Mouse (Mus musculus): ENCODE measurements at regions not wholly inside any gene's neighbourhood (a gene's known extent, or its start where the extent isn't known, plus 50 kb on each side); places are given as distances from the start of the nearest gene placed in this dataset.
"Not testable (repeated sequence)": the region's sequence is repeated elsewhere in the genome, so short reads cannot be mapped to it uniquely, and the experiment has no call there.

GRCm38 (mm10) chr11:16602947-16603346 is 94.7 kb upstream of the Sec61g start:
- Histone ChIP-seq H3K4me3 (ENCODE audit: insufficient read depth, low read depth, low read length) (no peak overlapping the region), H3K27ac (ENCODE audit: insufficient read depth, low read depth, low read length) (no peak overlapping the region), H3K4me1 (ENCODE audit: control insufficient read depth, insufficient read depth, low read length) (no peaks in the 10 kb centered on the region)
- WGBS: 86% methylated on average over 3 of the region's 3 CpGs
- TF ChIP-seq CTCF (IDR thresholded peaks at IDR 0.05; ENCODE audit: insufficient read depth, low read depth, low read length) (no peak), POLR2A (IDR thresholded peaks at IDR 0.05; ENCODE audit: insufficient read depth, low read depth, low read length) (no peak)

- no peak overlapping the region for H3K27ac ChIP-seq (ENCODE audit: insufficient read depth, low read depth, low read length)
- H3K4me1 ChIP-seq (ENCODE audit: control insufficient read depth, insufficient read depth, low read length): no peaks in the 10 kb centered on the region
- no peak for TF ChIP-seq POLR2A (IDR thresholded peaks at IDR 0.05; ENCODE audit: insufficient read depth, low read depth, low read length)
- TF ChIP-seq CTCF (IDR thresholded peaks at IDR 0.05; ENCODE audit: insufficient read depth, low read depth, low read length): no peak
- 77% methylated on average over 7 of the region's 7 CpGs for WGBS
- no peak overlapping the region for H3K4me3 ChIP-seq (ENCODE audit: insufficient read depth, low read depth, low read length)
Measured at GRCm38 (mm10) chr11:16606435-16607214, 98.3 kb upstream of the Sec61g start.

DNA sequence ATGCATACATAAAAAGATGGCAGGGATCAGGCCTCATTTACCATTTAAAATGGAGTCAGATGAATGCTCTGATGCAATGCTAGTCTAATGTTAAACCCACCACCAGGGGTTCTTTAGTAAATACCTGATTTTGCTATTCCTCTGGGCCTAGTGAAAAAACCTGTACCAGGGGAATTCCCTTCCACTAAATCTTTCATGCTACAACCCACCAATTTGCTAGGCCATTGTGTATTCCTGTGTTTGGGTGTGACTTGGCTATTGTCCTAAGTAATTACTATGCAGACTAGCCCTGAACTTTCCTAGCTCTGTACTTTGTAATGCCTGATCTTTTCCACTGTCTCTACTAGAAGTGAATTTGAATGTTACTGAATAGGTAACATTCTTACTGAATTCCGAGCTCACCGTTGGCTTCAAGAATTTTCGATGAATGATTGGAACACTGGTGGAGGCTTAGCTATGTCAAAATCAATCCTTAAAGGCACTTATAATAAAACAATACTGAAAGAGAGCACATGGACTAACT is 99.7 kb upstream of the Sec61g start:
- H3K27ac ChIP-seq (ENCODE audit: insufficient read depth, low read depth, low read length); H3K4me1 ChIP-seq (ENCODE audit: control insufficient read depth, insufficient read depth, low read length); H3K4me3 ChIP-seq (ENCODE audit: insufficient read depth, low read depth, low read length): not testable (repeated sequence)
- WGBS: 50% methylated on average over 3 of the region's 3 CpGs

DNA sequence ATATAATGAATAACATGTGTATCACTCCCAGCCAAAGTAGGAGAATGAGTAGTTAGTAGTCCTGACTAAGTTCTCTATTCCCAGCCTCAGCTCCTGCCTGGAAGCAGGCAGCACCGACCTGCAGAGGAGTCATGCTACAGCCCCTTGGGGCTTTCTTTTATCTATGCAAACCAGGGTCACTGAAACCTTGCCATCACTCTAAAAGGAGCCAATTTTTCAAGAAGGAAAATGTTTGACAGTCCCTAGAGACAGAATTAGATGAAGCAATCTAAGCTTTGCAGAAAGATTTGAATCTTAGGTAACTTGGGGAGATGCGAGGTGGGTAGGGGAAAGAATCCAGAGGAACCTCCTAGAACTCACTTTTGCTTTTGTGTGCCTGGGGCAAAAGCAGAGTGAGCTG is 103.5 kb upstream of the Sec61g start:
- TF ChIP-seq CTCF (IDR thresholded peaks at IDR 0.05; ENCODE audit: insufficient read depth, low read depth, low read length): no peak
- no peak for TF ChIP-seq POLR2A (IDR thresholded peaks at IDR 0.05; ENCODE audit: insufficient read depth, low read depth, low read length)
- 70% methylated on average over 2 of the region's 2 CpGs for WGBS
- H3K4me3 ChIP-seq (ENCODE audit: insufficient read depth, low read depth, low read length): no peak overlapping the region
- H3K27ac ChIP-seq (ENCODE audit: insufficient read depth, low read depth, low read length): no peak overlapping the region
- no peaks in the 10 kb centered on the region for H3K4me1 ChIP-seq (ENCODE audit: control insufficient read depth, insufficient read depth, low read length)

GRCm38 (mm10) chr11:16612524-16612923 is 104.2 kb upstream of the Sec61g start:
- WGBS: 76% methylated on average over 3 of the region's 3 CpGs
- Histone ChIP-seq H3K4me3 (ENCODE audit: insufficient read depth, low read depth, low read length) (no peak overlapping the region), H3K4me1 (ENCODE audit: control insufficient read depth, insufficient read depth, low read length) (no peaks in the 10 kb centered on the region), H3K27ac (ENCODE audit: insufficient read depth, low read depth, low read length) (no peak overlapping the region)
- no peak for TF ChIP-seq CTCF (IDR thresholded peaks at IDR 0.05; ENCODE audit: insufficient read depth, low read depth, low read length)
- no peak for TF ChIP-seq POLR2A (IDR thresholded peaks at IDR 0.05; ENCODE audit: insufficient read depth, low read depth, low read length)

- TF ChIP-seq POLR2A (IDR thresholded peaks at IDR 0.05; ENCODE audit: insufficient read depth, low read depth, low read length) (no peak), CTCF (IDR thresholded peaks at IDR 0.05; ENCODE audit: insufficient read depth, low read depth, low read length) (no peak)
- H3K4me1 ChIP-seq (ENCODE audit: control insufficient read depth, insufficient read depth, low read length): no peaks in the 10 kb centered on the region
- WGBS: 94% methylated on average over 1 of the region's 1 CpGs
- H3K4me3 ChIP-seq (ENCODE audit: insufficient read depth, low read depth, low read length): no peak overlapping the region
- no peak overlapping the region for H3K27ac ChIP-seq (ENCODE audit: insufficient read depth, low read depth, low read length)
Measured at GRCm38 (mm10) chr11:16619736-16620135, 111.5 kb upstream of the Sec61g start.

DNA sequence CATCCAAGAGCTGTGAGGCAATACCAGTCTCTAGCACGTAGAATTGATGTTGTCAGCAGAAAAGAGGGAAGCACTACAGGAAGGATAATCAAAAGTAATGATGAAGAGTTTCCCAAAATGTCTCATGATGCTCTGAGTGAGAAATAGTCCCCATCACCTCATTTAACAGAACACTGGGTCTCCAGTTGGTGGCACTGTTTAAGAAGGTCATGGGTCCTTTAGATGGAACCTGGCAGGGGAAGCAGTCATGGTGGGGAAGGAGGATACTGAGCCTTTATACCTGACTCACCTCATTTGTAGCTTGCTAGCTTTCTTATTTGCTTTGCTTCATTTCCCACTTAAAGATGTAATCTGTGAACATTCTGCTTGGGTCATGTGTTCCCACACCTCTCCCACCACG is 115.4 kb upstream of the Sec61g start:
- no peak for TF ChIP-seq CTCF (IDR thresholded peaks at IDR 0.05; ENCODE audit: insufficient read depth, low read depth, low read length)
- Histone ChIP-seq H3K4me1 (ENCODE audit: control insufficient read depth, insufficient read depth, low read length) (no peaks in the 10 kb centered on the region), H3K27ac (ENCODE audit: insufficient read depth, low read depth, low read length) (no peak overlapping the region), H3K4me3 (ENCODE audit: insufficient read depth, low read depth, low read length) (no peak overlapping the region)
- 73% methylated on average over 2 of the region's 2 CpGs for WGBS

GRCm38 (mm10) chr11:16627294-16628085 is 119.2 kb upstream of the Sec61g start:
- Histone ChIP-seq H3K4me3 (ENCODE audit: insufficient read depth, low read depth, low read length) (no peak overlapping the region), H3K4me1 (ENCODE audit: control insufficient read depth, insufficient read depth, low read length) (no peaks in the 10 kb centered on the region), H3K27ac (ENCODE audit: insufficient read depth, low read depth, low read length) (no peak overlapping the region)
- WGBS: 31% methylated on average over 7 of the region's 7 CpGs
- TF ChIP-seq POLR2A (IDR thresholded peaks at IDR 0.05; ENCODE audit: insufficient read depth, low read depth, low read length) (no peak), CTCF (IDR thresholded peaks at IDR 0.05; ENCODE audit: insufficient read depth, low read depth, low read length) (no peak)

DNA sequence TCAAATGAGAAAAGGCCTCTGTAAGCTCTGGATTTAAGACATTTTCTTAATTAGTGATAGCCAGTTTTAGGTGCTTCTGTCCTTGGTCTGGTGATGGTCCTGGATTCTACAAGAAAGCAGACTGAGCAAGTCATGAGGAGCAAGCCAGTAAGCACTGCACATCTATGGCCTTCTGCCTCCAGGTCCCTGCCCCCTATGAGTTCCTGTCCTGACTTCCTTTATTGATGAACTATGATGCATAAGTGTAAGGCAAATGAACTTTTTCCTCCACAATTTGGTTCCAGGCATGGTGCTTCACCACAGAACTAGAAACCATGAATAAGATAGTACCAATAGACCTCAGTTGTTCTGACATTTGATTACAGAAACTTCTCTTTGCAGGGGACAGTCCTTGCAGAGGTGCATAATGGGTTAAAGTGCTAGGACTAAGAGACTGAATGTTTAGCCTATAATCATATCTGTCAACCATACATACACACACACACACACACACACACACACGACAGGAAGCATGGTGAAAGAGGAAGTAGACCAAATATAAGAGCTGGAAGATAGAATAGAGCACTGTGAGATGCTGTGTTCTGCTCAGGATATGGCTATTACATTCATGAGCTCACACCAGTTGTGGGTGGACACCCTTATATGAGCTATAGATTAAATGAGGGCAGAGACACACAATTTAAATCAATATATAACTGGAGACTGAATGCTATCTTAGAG is 121.3 kb upstream of the Sec61g start:
- Histone ChIP-seq H3K4me1 (ENCODE audit: control insufficient read depth, insufficient read depth, low read length) (no peaks in the 10 kb centered on the region), H3K4me3 (ENCODE audit: insufficient read depth, low read depth, low read length) (no peak overlapping the region), H3K27ac (ENCODE audit: insufficient read depth, low read depth, low read length) (no peak overlapping the region)
- TF ChIP-seq CTCF (IDR thresholded peaks at IDR 0.05; ENCODE audit: insufficient read depth, low read depth, low read length): no peak
- no peak for TF ChIP-seq POLR2A (IDR thresholded peaks at IDR 0.05; ENCODE audit: insufficient read depth, low read depth, low read length)
- WGBS: 74% methylated on average over 1 of the region's 1 CpGs

GRCm38 (mm10) chr11:16635796-16636195 is 116.2 kb upstream of the Egfr start:
- not testable (repeated sequence) for H3K4me1 ChIP-seq (ENCODE audit: control insufficient read depth, insufficient read depth, low read length); H3K4me3 ChIP-seq (ENCODE audit: insufficient read depth, low read depth, low read length); H3K27ac ChIP-seq (ENCODE audit: insufficient read depth, low read depth, low read length)
- 98% methylated on average over 11 of the region's 11 CpGs for WGBS
